ENCODE assay signal across 9 mouse cellular contexts in genomic region chr10:7832171-7832676, GRCm38 (mm10). TPM values are rescaled to one million over a fixed set of nuclear protein-coding genes. Genes with fewer than 3 reads are reported as not detected.
DNase-seq lines count a peak whose midpoint lies in the region; ATAC-seq and TF ChIP-seq lines count a peak whose summit lies in the region.
"Had no signal": no experiment of that assay in that cellular context is flagged by ENCODE, and none has a peak within 500 bp of the region (broad histone marks: within the 10 kb centered on the region; RNA-seq: fewer than 3 reads in every experiment).

Zc3h12d (plus strand) TSS chr10:7832470.

- H3K4me1 ChIP-seq in intestine, postnatal 0 days (replicated peaks; ENCODE audit: control insufficient read depth, insufficient read depth, low read length): peaks cover 9% of the 10 kb centered on the region; the same call in 1 of the 2 replicates
- H3K4me1 ChIP-seq in liver, postnatal 0 days (ENCODE audit: insufficient read depth): peaks cover 23% of the 10 kb centered on the region
- H3K4me1 ChIP-seq in neural tube, embryonic 11.5 days (ENCODE audit: control insufficient read depth, insufficient read depth, low read length): no peaks in the 10 kb centered on the region

- peak within 1 kb of the TSS; percentile 79 for H3K27ac ChIP-seq in intestine, postnatal 0 days (ENCODE audit: low read depth, low read length)
- H3K27ac ChIP-seq in liver, postnatal 0 days (ENCODE audit: low read depth): peak within 1 kb of the TSS; percentile 85
- no peak within 1 kb of the TSS for H3K27ac ChIP-seq in neural tube, embryonic 11.5 days (ENCODE audit: low read depth, low read length)

- H3K27me3 ChIP-seq in intestine, postnatal 0 days (replicated peaks; ENCODE audit: control insufficient read depth, insufficient read depth, low read length): no peaks in the 10 kb centered on the region
- H3K27me3 ChIP-seq in liver, postnatal 0 days (ENCODE audit: insufficient read depth, low read length): no peaks in the 10 kb centered on the region
- no peaks in the 10 kb centered on the region for H3K27me3 ChIP-seq in neural tube, embryonic 11.5 days (ENCODE audit: control insufficient read depth, insufficient read depth, low read length)

- peak; percentile 38 for TF ChIP-seq CTCF in intestine, postnatal 0 days (IDR thresholded peaks at IDR 0.05; ENCODE audit: low read depth)
- TF ChIP-seq CTCF in liver, postnatal 0 days (IDR thresholded peaks at IDR 0.05; ENCODE audit: low read depth): no peak

- intact Hi-C loops in heart, postnatal 25 days (cut with DNase I): no loop called here
- intact Hi-C loops in gastrocnemius, postnatal 36 days (cut with DNase I): no loop called here

- peak within 1 kb of the TSS; percentile 63 for H3K4me2 ChIP-seq in intestine, postnatal 0 days (replicated peaks; ENCODE audit: low read depth)
- peak within 1 kb of the TSS; percentile 73 for H3K4me2 ChIP-seq in liver, postnatal 0 days (ENCODE audit: low read depth, low read length)
- peak within 1 kb of the TSS; percentile 24; the same call in 1 of the 2 replicates for H3K4me2 ChIP-seq in neural tube, embryonic 11.5 days (ENCODE audit: low read depth)

- H3K36me3 ChIP-seq in intestine, postnatal 0 days (ENCODE audit: control insufficient read depth, insufficient read depth): no peaks in the 10 kb centered on the region
- no peaks in the 10 kb centered on the region for H3K36me3 ChIP-seq in liver, postnatal 0 days (replicated peaks; ENCODE audit: insufficient read depth, low read length)
- no peaks in the 10 kb centered on the region for H3K36me3 ChIP-seq in neural tube, embryonic 11.5 days (ENCODE audit: control insufficient read depth, insufficient read depth, low read length)

- peak within 1 kb of the TSS; percentile 31 for H3K9ac ChIP-seq in intestine, postnatal 0 days (ENCODE audit: low read depth, low read length)
- peak within 1 kb of the TSS; percentile 48 for H3K9ac ChIP-seq in liver, postnatal 0 days (replicated peaks)
- H3K9ac ChIP-seq in neural tube, embryonic 11.5 days (ENCODE audit: low read length): no peak within 1 kb of the TSS

- H3K9me3 ChIP-seq in intestine, postnatal 0 days (ENCODE audit: control insufficient read depth): no peaks in the 10 kb centered on the region
- no peaks in the 10 kb centered on the region for H3K9me3 ChIP-seq in liver, postnatal 0 days (ENCODE audit: low read length)
- H3K9me3 ChIP-seq in neural tube, embryonic 11.5 days (ENCODE audit: control insufficient read depth, low read length): no peaks in the 10 kb centered on the region

- peak within 1 kb of the TSS; percentile 27 for H3K4me3 ChIP-seq in intestine, postnatal 0 days (ENCODE audit: low read depth, low read length)
- H3K4me3 ChIP-seq in liver, postnatal 0 days (ENCODE audit: low read depth, low read length): peak within 1 kb of the TSS; percentile 24
- H3K4me3 ChIP-seq in neural tube, embryonic 11.5 days (ENCODE audit: low read depth, low read length): no peak within 1 kb of the TSS

- peak; percentile 93 for DNase-seq in heart, adult 11 months
- no peak for DNase-seq in heart, postnatal 25 days (ENCODE audit: low spot score)
- peak; percentile 16 for DNase-seq in forelimb bud, embryonic 11.5 days (ENCODE audit: low read depth, low spot score)
- DNase-seq in liver, postnatal 0 days: peak; percentile 53
- peak; percentile 17 for DNase-seq in neural tube, embryonic 11.5 days (ENCODE audit: low spot score)
- DNase-seq in right cerebral cortex, postnatal 25 days: no peak
- DNase-seq in gastrocnemius, postnatal 36 days: no peak

- no peak for TF ChIP-seq EP300 in liver, postnatal 0 days (IDR thresholded peaks at IDR 0.05; ENCODE audit: low read depth)

- 1% methylated on average over 15 of the region's 15 CpGs for WGBS in intestine, postnatal 0 days
- WGBS in liver, postnatal 0 days (ENCODE audit: insufficient replicate concordance): 3% methylated on average over 15 of the region's 15 CpGs
- 4% methylated on average over 15 of the region's 15 CpGs for WGBS in neural tube, embryonic 11.5 days

- peak; percentile 95 for ATAC-seq in intestine, postnatal 0 days
- peak; percentile 66 for ATAC-seq in liver, postnatal 0 days
- ATAC-seq in neural tube, embryonic 11.5 days (ENCODE audit: insufficient read depth, low FRiP score, low TSS enrichment): no peak

RNA-seq across cellular contexts. Expression of gene Zc3h12d, which starts in this region (rescaled TPM):
- total RNA-seq in heart, postnatal 25 days (2021): under 1 TPM; 0.18 to 0.25 TPM
- polyA plus RNA-seq in intestine, postnatal 0 days (2015; fragmentation: Nextera tagmentation; extraction: Ambion mirVana): 0.92 and 1.2 TPM in 2 replicates
- polyA plus RNA-seq in liver, postnatal 0 days (2015; fragmentation: Nextera tagmentation; extraction: Ambion mirVana): 0.70 and 0.82 TPM in 2 replicates
- 0.12 and 0.19 TPM in 2 replicates for polyA plus RNA-seq in neural tube, embryonic 11.5 days (2014; fragmentation: Nextera tagmentation; extraction: Ambion mirVana)
- total RNA-seq in gastrocnemius, postnatal 36 days (2021): under 1 TPM; 0.05 to 0.12 TPM
- total RNA-seq: MEL had no signal

Comparison
In these comparisons a context has a peak if more than half of its experiments do, and no peak if none do; other contexts are left out.
1. DNase-seq: peak in heart, adult 11 months (single experiment) and forelimb bud, embryonic 11.5 days (single experiment); none in heart, postnatal 25 days (single experiment), right cerebral cortex, postnatal 25 days (single experiment) and gastrocnemius, postnatal 36 days (0 of 2).
2. Peak in DNase-seq, ATAC-seq, H3K4me3 ChIP-seq, H3K27ac ChIP-seq, H3K9ac ChIP-seq and H3K4me2 ChIP-seq in liver, postnatal 0 days; RNA of the gene not detected or under 1 TPM.
3. Peak in DNase-seq and H3K4me2 ChIP-seq in neural tube, embryonic 11.5 days; RNA of the gene not detected or under 1 TPM.
4. Peak in every context shown above with its lines, with median percentiles within 50 percentile points of each other: H3K4me2 ChIP-seq.